Mouse (Mus musculus) lung, postnatal 10 days (tissue): ENCODE results near the gene Cfap298.
A peak's percentile ranks its signal among the peaks of the same experiment; 100 is the strongest.

ENCODE experiments used
- DNase-seq: peaks from one replicate; pipeline ENCODE4 v3.0.0; 2021

Cfap298 gene

GRCm38 (mm10) chr16:90934687-90935328 is at the start of gene Cfap298:
Gene Cfap298, minus strand, starts transcription at chr16:90935114.
- peak; percentile 95 for DNase-seq

- no peak for DNase-seq
Observed at GRCm38 (mm10) chr16:90971004-90971403, 36.1 kb upstream of the Cfap298 start.

- DNase-seq, result no peak
Observed at GRCm38 (mm10) chr16:90966241-90966640, 31.3 kb upstream of the Cfap298 start.

- no peak for DNase-seq
Observed at GRCm38 (mm10) chr16:90964302-90964701, 29.4 kb upstream of the Cfap298 start.

GRCm38 (mm10) chr16:90963866-90964265 is 29.0 kb upstream of the Cfap298 start:
- no peak for DNase-seq

- no peak for DNase-seq
Observed at GRCm38 (mm10) chr16:90963231-90963630, 28.3 kb upstream of the Cfap298 start.

- DNase-seq, result no peak
Observed at GRCm38 (mm10) chr16:90958301-90959085, 23.6 kb upstream of the Cfap298 start.

- no peak for DNase-seq
Observed at GRCm38 (mm10) chr16:90955494-90955893, 20.6 kb upstream of the Cfap298 start.

GRCm38 (mm10) chr16:90953770-90954169 is 18.9 kb upstream of the Cfap298 start:
- no peak for DNase-seq

GRCm38 (mm10) chr16:90953147-90953546 is 18.2 kb upstream of the Cfap298 start:
- no peak for DNase-seq

GRCm38 (mm10) chr16:90950354-90950963 is 15.5 kb upstream of the Cfap298 start:
- peak; percentile 38 for DNase-seq

GRCm38 (mm10) chr16:90946977-90947376 is 12.1 kb upstream of the Cfap298 start:
- no peak for DNase-seq

GRCm38 (mm10) chr16:90941246-90941645 is 6.3 kb upstream of the Cfap298 start:
- no peak for DNase-seq

GRCm38 (mm10) chr16:90934193-90934686 is 674 bp downstream of the Cfap298 start:
- DNase-seq, result peak; percentile 80

- no peak for DNase-seq
Observed at GRCm38 (mm10) chr16:90933534-90934176, 1.3 kb downstream of the Cfap298 start.

GRCm38 (mm10) chr16:90927446-90927845 is 7.5 kb downstream of the Cfap298 start:
- DNase-seq, result no peak

GRCm38 (mm10) chr16:90925461-90925860 is 9.5 kb downstream of the Cfap298 start:
- peak; percentile 81 for DNase-seq

GRCm38 (mm10) chr16:90924606-90925370 is 10.1 kb downstream of the Cfap298 start:
- peak; percentile 63 for DNase-seq

- DNase-seq, result peak; percentile 68
Observed at GRCm38 (mm10) chr16:90921471-90922159, 13.3 kb downstream of the Cfap298 start.

- no peak for DNase-seq
Observed at GRCm38 (mm10) chr16:90917156-90917555, 17.8 kb downstream of the Cfap298 start.

- peak; percentile 55 for DNase-seq
Observed at GRCm38 (mm10) chr16:90916040-90916481, 18.9 kb downstream of the Cfap298 start.

GRCm38 (mm10) chr16:90911766-90912165 is 23.1 kb downstream of the Cfap298 start:
- peak; percentile 43 for DNase-seq
